7 mouse cellular contexts compared by ENCODE assay signal in genomic region chr5:103693041-103693641, GRCm38 (mm10). TPM values are rescaled to one million over a fixed set of nuclear protein-coding genes. Genes with fewer than 3 reads are reported as not detected.
DNase-seq lines count a peak whose midpoint lies in the region; ATAC-seq and TF ChIP-seq lines count a peak whose summit lies in the region.

No protein-coding gene starts in this region.

- peak overlapping the region; percentile 83 for H3K4me3 ChIP-seq in ES-Bruce4 (ENCODE audit: low read depth, low read length)
- H3K4me3 ChIP-seq in forebrain, embryonic 15.5 days, result peak overlapping the region; percentile 48
- peak overlapping the region; percentile 54 for H3K4me3 ChIP-seq in hindbrain, embryonic 13.5 days
- H3K4me3 ChIP-seq in midbrain, embryonic 15.5 days, result peak overlapping the region; percentile 46

- DNase-seq in adrenal gland, postnatal 10 days, result peak; percentile 28
- peak; percentile 10 for DNase-seq in liver
- peak; percentile 44 for DNase-seq in thymus, postnatal 14 days

- no peaks in the 10 kb centered on the region for H3K27me3 ChIP-seq in ES-Bruce4 (ENCODE audit: control insufficient read depth, insufficient read depth, low read length, poor library complexity, severe bottlenecking)
- H3K27me3 ChIP-seq in forebrain, embryonic 15.5 days, result peaks cover 27% of the 10 kb centered on the region; the same call in 1 of the 2 replicates
- peaks cover 39% of the 10 kb centered on the region for H3K27me3 ChIP-seq in hindbrain, embryonic 13.5 days
- H3K27me3 ChIP-seq in midbrain, embryonic 15.5 days (replicated peaks), result peaks cover 25% of the 10 kb centered on the region

- H3K4me1 ChIP-seq in ES-Bruce4 (ENCODE audit: control insufficient read depth, insufficient read depth, low read length), result no peaks in the 10 kb centered on the region
- peaks cover 17% of the 10 kb centered on the region for H3K4me1 ChIP-seq in forebrain, embryonic 15.5 days
- peaks cover 23% of the 10 kb centered on the region for H3K4me1 ChIP-seq in hindbrain, embryonic 13.5 days (replicated peaks)
- H3K4me1 ChIP-seq in midbrain, embryonic 15.5 days, result peaks cover 23% of the 10 kb centered on the region

- H3K36me3 ChIP-seq in ES-Bruce4 (ENCODE audit: control insufficient read depth, insufficient read depth, low read length, poor library complexity, severe bottlenecking), result no peaks in the 10 kb centered on the region
- no peaks in the 10 kb centered on the region for H3K36me3 ChIP-seq in forebrain, embryonic 15.5 days
- no peaks in the 10 kb centered on the region for H3K36me3 ChIP-seq in hindbrain, embryonic 13.5 days
- no peaks in the 10 kb centered on the region for H3K36me3 ChIP-seq in midbrain, embryonic 15.5 days (replicated peaks)

- ATAC-seq in forebrain, embryonic 15.5 days (replicated peaks), result 0 out of 2 replicates have a peak, but pooled peaks have one; percentile 27
- ATAC-seq in hindbrain, embryonic 13.5 days (ENCODE audit: low FRiP score), result peak; percentile 34; the same call in 1 of the 2 replicates
- ATAC-seq in midbrain, embryonic 15.5 days (replicated peaks), result peak; percentile 65

- 0% methylated on average over 28 of the region's 28 CpGs for WGBS in forebrain, embryonic 15.5 days
- WGBS in hindbrain, embryonic 13.5 days, result under 1% methylated on average over 28 of the region's 28 CpGs
- WGBS in midbrain, embryonic 15.5 days, result under 1% methylated on average over 28 of the region's 28 CpGs

- H3K9ac ChIP-seq in ES-Bruce4 (ENCODE audit: low read depth, poor library complexity, severe bottlenecking), result peak overlapping the region; percentile 43
- 0 out of 2 replicates have a peak overlapping the region, but pooled peaks have one; percentile 5 for H3K9ac ChIP-seq in forebrain, embryonic 15.5 days (replicated peaks)
- peak overlapping the region; percentile 68; the same call in 1 of the 2 replicates for H3K9ac ChIP-seq in hindbrain, embryonic 13.5 days
- no peak overlapping the region for H3K9ac ChIP-seq in midbrain, embryonic 15.5 days

- 0 out of 2 replicates have a peak, but pooled peaks have one; percentile 8 for TF ChIP-seq EP300 in ES-Bruce4 (IDR thresholded peaks at IDR 0.05; ENCODE audit: insufficient read depth, low read depth, low read length)

- H3K27ac ChIP-seq in ES-Bruce4 (ENCODE audit: insufficient read depth, low read length), result no peak overlapping the region
- H3K27ac ChIP-seq in forebrain, embryonic 15.5 days (replicated peaks), result no peak overlapping the region
- no peak overlapping the region for H3K27ac ChIP-seq in hindbrain, embryonic 13.5 days
- H3K27ac ChIP-seq in midbrain, embryonic 15.5 days, result no peak overlapping the region

- no peak for TF ChIP-seq POLR2A in ES-Bruce4 (IDR thresholded peaks at IDR 0.05; ENCODE audit: insufficient read depth, low read length)

- H3K4me2 ChIP-seq in forebrain, embryonic 15.5 days (replicated peaks), result peak overlapping the region; percentile 96
- H3K4me2 ChIP-seq in hindbrain, embryonic 13.5 days, result peak overlapping the region; percentile 97
- H3K4me2 ChIP-seq in midbrain, embryonic 15.5 days, result peak overlapping the region; percentile 92

- H3K9me3 ChIP-seq in ES-Bruce4 (replicated peaks; ENCODE audit: control insufficient read depth, insufficient read depth, low read length, poor library complexity, severe bottlenecking), result no peaks in the 10 kb centered on the region
- no peaks in the 10 kb centered on the region for H3K9me3 ChIP-seq in forebrain, embryonic 15.5 days
- no peaks in the 10 kb centered on the region for H3K9me3 ChIP-seq in hindbrain, embryonic 13.5 days
- no peaks in the 10 kb centered on the region for H3K9me3 ChIP-seq in midbrain, embryonic 15.5 days

- no peak for TF ChIP-seq CTCF in ES-Bruce4 (IDR thresholded peaks at IDR 0.05; ENCODE audit: low read depth, low read length)

RNA-seq across cellular contexts. Expression of gene Aff1, which starts 1.0 kb away (rescaled TPM):
- polyA plus RNA-seq in ES-Bruce4 (2011; ENCODE audit: insufficient read depth, insufficient read length, low read depth, missing spikeins), result 23.3 and 26.4 TPM in 2 replicates
- 10 to 100 TPM; 31.6 to 32.4 TPM for total RNA-seq in adrenal gland, postnatal 10 days (2021)
- 1.2 and 2.4 TPM in 2 replicates for polyA plus RNA-seq in forebrain, embryonic 15.5 days (2015; fragmentation: Nextera tagmentation; extraction: Ambion mirVana)
- polyA plus RNA-seq in hindbrain, embryonic 13.5 days (2015; fragmentation: Nextera tagmentation; extraction: Ambion mirVana), result 2.4 and 2.7 TPM in 2 replicates
- 2.1 TPM in 2 replicates for polyA plus RNA-seq in midbrain, embryonic 15.5 days (2015; fragmentation: Nextera tagmentation; extraction: Ambion mirVana)

RNA-seq across cellular contexts. Expression of gene 1700016H13Rik, which starts 37.3 kb away (rescaled TPM):
- polyA plus RNA-seq in ES-Bruce4 (2011; ENCODE audit: insufficient read depth, insufficient read length, low read depth, missing spikeins), result 0.46 TPM in 1 of 2 replicates, not detected in the other
- total RNA-seq in adrenal gland, postnatal 10 days (2021), result not detected
- polyA plus RNA-seq in forebrain, embryonic 15.5 days (2015; fragmentation: Nextera tagmentation; extraction: Ambion mirVana), result 0.31 and 0.62 TPM in 2 replicates
- 0.13 and 0.26 TPM in 2 replicates for polyA plus RNA-seq in hindbrain, embryonic 13.5 days (2015; fragmentation: Nextera tagmentation; extraction: Ambion mirVana)
- polyA plus RNA-seq in midbrain, embryonic 15.5 days (2015; fragmentation: Nextera tagmentation; extraction: Ambion mirVana), result 0.17 and 0.93 TPM in 2 replicates
